Mouse (Mus musculus): ENCODE measurements around the gene Jagn1. TPM values are rescaled to one million over a fixed set of nuclear protein-coding genes. Genes with fewer than 3 reads are reported as not detected.

Jagn1 gene
- polyA plus RNA-seq, 1 experiment from 2014 or later, result 89.7 TPM

DNA sequence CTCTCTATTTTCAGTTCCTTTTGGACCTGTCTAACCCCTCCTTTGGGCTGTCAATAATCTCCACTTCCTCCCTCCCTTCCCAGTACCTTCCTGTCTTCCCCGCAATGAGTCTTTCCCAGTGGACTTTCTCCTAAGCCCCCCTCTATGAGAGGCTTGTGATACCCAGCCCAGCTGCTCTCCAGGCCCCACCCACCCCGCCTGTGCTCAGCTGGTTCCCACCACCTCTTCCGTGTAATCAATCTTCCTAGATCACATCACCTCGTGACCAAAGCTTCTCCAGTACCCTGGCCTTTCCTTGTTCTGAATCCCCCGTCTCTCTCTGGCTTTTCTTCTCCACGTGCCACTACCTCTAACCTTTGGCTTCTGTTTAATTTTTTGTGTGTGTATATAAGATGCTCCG is 35.0 kb downstream of the Jagn1 start:
- H3K27ac ChIP-seq (ENCODE audit: low read length), result no peak overlapping the region
- H3K27me3 ChIP-seq (replicated peaks; ENCODE audit: control insufficient read depth, insufficient read depth, low read length), result peaks cover 6% of the 10 kb centered on the region; the same call in 1 of the 2 replicates
- peaks cover 16% of the 10 kb centered on the region for H3K4me1 ChIP-seq (ENCODE audit: control insufficient read depth, insufficient read depth, low read length)
- ATAC-seq, result no peak
- no peak overlapping the region for H3K4me2 ChIP-seq (ENCODE audit: low read depth, low read length)
- no peak overlapping the region for H3K4me3 ChIP-seq (ENCODE audit: low read length)
- 0 out of 2 replicates have a peak, but pooled peaks cover 2% of the 10 kb centered on the region for H3K36me3 ChIP-seq (ENCODE audit: control insufficient read depth, insufficient read depth, low read length)
- no peak overlapping the region for H3K9ac ChIP-seq (ENCODE audit: low read depth, low read length)
- no peaks in the 10 kb centered on the region for H3K9me3 ChIP-seq (ENCODE audit: control insufficient read depth, low read length)
- WGBS, result 24% methylated on average over 7 of the region's 7 CpGs

DNA sequence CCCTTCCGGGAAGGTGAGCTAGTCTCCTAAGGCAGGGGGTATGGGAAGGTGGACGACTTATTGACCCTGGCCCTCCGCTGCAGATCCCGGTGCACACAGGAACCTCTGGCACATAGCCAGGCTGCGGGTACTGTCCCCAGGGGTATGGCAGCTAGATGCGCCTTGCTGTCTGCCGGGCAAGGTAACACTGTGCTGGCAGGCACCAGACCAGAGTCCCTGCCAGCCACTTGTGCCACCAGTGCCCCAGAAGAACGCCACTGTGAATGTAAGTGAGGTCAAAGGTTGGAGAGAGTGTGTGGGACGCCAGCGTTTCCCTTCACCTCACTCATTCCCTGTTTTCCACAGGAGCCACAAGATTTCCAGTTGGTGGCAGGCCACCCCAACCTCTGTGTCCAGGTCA is 36.5 kb downstream of the Jagn1 start:
- Histone ChIP-seq H3K36me3 (ENCODE audit: control insufficient read depth, insufficient read depth, low read length) (0 out of 2 replicates have a peak, but pooled peaks cover 2% of the 10 kb centered on the region), H3K9ac (ENCODE audit: low read depth, low read length) (no peak overlapping the region), H3K9me3 (ENCODE audit: control insufficient read depth, low read length) (no peaks in the 10 kb centered on the region), H3K27ac (ENCODE audit: low read length) (no peak overlapping the region), H3K4me1 (ENCODE audit: control insufficient read depth, insufficient read depth, low read length) (peaks cover 15% of the 10 kb centered on the region; the same call in 1 of the 2 replicates), H3K4me3 (ENCODE audit: low read length) (no peak overlapping the region), H3K4me2 (ENCODE audit: low read depth, low read length) (no peak overlapping the region), H3K27me3 (replicated peaks; ENCODE audit: control insufficient read depth, insufficient read depth, low read length) (peaks cover 6% of the 10 kb centered on the region; the same call in 1 of the 2 replicates)
- 82% methylated on average over 10 of the region's 10 CpGs for WGBS
- no peak for ATAC-seq

- H3K4me3 ChIP-seq (ENCODE audit: low read length), result no peak overlapping the region
- no peak for ATAC-seq
- H3K27ac ChIP-seq (ENCODE audit: low read length), result no peak overlapping the region
Observed at GRCm38 (mm10) chr6:113480555-113481373, 38.4 kb downstream of the Jagn1 start.

DNA sequence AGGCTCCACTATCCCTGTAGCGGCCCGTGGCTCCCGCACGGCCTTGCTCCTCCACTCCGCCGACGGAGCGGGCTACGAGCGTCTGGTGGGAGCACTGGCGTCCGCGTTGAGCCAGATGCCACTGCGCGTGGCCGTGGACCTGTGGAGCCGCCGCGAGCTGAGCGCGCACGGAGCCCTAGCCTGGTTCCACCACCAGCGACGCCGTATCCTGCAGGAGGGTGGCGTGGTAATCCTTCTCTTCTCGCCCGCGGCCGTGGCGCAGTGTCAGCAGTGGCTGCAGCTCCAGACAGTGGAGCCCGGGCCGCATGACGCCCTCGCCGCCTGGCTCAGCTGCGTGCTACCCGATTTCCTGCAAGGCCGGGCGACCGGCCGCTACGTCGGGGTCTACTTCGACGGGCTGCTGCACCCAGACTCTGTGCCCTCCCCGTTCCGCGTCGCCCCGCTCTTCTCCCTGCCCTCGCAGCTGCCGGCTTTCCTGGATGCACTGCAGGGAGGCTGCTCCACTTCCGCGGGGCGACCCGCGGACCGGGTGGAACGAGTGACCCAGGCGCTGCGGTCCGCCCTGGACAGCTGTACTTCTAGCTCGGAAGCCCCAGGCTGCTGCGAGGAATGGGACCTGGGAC is 40.2 kb downstream of the Jagn1 start:
- peak; percentile 64 for ATAC-seq
- H3K9ac ChIP-seq (ENCODE audit: low read depth, low read length), result peak overlapping the region; percentile 77
- H3K4me1 ChIP-seq (ENCODE audit: control insufficient read depth, insufficient read depth, low read length), result peaks cover 16% of the 10 kb centered on the region
- peak overlapping the region; percentile 90 for H3K27ac ChIP-seq (ENCODE audit: low read length)
- no peaks in the 10 kb centered on the region for H3K9me3 ChIP-seq (ENCODE audit: control insufficient read depth, low read length)
- peak overlapping the region; percentile 57 for H3K4me3 ChIP-seq (ENCODE audit: low read length)
- WGBS, result 3% methylated on average over 65 of the region's 65 CpGs
- peak overlapping the region; percentile 81 for H3K4me2 ChIP-seq (ENCODE audit: low read depth, low read length)
- H3K36me3 ChIP-seq (ENCODE audit: control insufficient read depth, insufficient read depth, low read length), result 0 out of 2 replicates have a peak, but pooled peaks cover 2% of the 10 kb centered on the region
- H3K27me3 ChIP-seq (replicated peaks; ENCODE audit: control insufficient read depth, insufficient read depth, low read length), result peaks cover 6% of the 10 kb centered on the region; the same call in 1 of the 2 replicates

More at GRCm38 (mm10) chr6:113480555-113481373, 38.4 kb downstream of the Jagn1 start:
- no peak overlapping the region; the same call in 1 of the 2 replicates for H3K9ac ChIP-seq (ENCODE audit: low read depth, low read length)
- H3K36me3 ChIP-seq (ENCODE audit: control insufficient read depth, insufficient read depth, low read length), result 0 out of 2 replicates have a peak, but pooled peaks cover 2% of the 10 kb centered on the region
- H3K4me2 ChIP-seq (ENCODE audit: low read depth, low read length), result no peak overlapping the region
- WGBS, result 64% methylated on average over 18 of the region's 18 CpGs
- peaks cover 6% of the 10 kb centered on the region; the same call in 1 of the 2 replicates for H3K27me3 ChIP-seq (replicated peaks; ENCODE audit: control insufficient read depth, insufficient read depth, low read length)
- H3K4me1 ChIP-seq (ENCODE audit: control insufficient read depth, insufficient read depth, low read length), result peaks cover 15% of the 10 kb centered on the region; the same call in 1 of the 2 replicates
- H3K9me3 ChIP-seq (ENCODE audit: control insufficient read depth, low read length), result no peaks in the 10 kb centered on the region

DNA sequence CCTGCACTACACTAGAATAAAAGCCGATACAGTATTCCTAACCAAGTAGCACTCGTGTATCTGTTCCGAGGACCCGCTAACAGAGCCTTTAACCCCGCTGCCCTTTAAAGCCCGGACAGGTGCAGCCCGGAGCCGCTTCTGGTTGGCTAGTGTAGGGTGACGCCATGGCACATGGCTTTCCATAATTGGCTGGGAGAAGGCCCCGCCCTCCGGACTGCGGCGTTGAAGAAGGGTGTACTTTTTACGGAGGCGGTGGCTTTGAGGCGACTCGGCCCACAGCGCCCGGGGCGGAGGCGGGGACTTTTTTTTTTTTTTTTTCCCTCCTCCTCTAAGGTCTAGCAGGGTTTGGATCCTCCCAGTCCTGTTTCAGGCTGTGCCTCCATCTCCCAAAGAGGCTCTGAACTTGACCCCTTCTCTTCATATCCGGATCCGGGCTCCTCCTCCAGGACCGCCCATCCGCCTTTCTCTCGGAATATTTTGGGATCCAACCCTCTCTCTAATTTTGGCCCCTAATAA is 40.8 kb downstream of the Jagn1 start, which contains the start of gene Creld1:
Gene Creld1 (plus strand): TSS at position 198 of the 516 bp plus-strand sequence.
- ATAC-seq, result peak; percentile 97
- Histone ChIP-seq H3K9ac (ENCODE audit: low read depth, low read length) (peak within 1 kb of the TSS; percentile 77), H3K4me3 (ENCODE audit: low read length) (peak within 1 kb of the TSS; percentile 57), H3K27ac (ENCODE audit: low read length) (peak within 1 kb of the TSS; percentile 90), H3K27me3 (replicated peaks; ENCODE audit: control insufficient read depth, insufficient read depth, low read length) (peaks cover 6% of the 10 kb centered on the region; the same call in 1 of the 2 replicates), H3K4me2 (ENCODE audit: low read depth, low read length) (peak within 1 kb of the TSS; percentile 81), H3K36me3 (ENCODE audit: control insufficient read depth, insufficient read depth, low read length) (peaks cover 2% of the 10 kb centered on the region; the same call in 1 of the 2 replicates), H3K9me3 (ENCODE audit: control insufficient read depth, low read length) (no peaks in the 10 kb centered on the region), H3K4me1 (ENCODE audit: control insufficient read depth, insufficient read depth, low read length) (peaks cover 16% of the 10 kb centered on the region)
- WGBS, result 0% methylated on average over 26 of the region's 26 CpGs

GRCm38 (mm10) chr6:113483729-113484128 is 41.4 kb downstream of the Jagn1 start:
- Histone ChIP-seq H3K9ac (ENCODE audit: low read depth, low read length) (peak overlapping the region; percentile 77), H3K9me3 (ENCODE audit: control insufficient read depth, low read length) (no peaks in the 10 kb centered on the region), H3K4me3 (ENCODE audit: low read length) (peak overlapping the region; percentile 57), H3K4me2 (ENCODE audit: low read depth, low read length) (peak overlapping the region; percentile 81), H3K36me3 (ENCODE audit: control insufficient read depth, insufficient read depth, low read length) (peaks cover 2% of the 10 kb centered on the region; the same call in 1 of the 2 replicates), H3K27ac (ENCODE audit: low read length) (peak overlapping the region; percentile 76), H3K4me1 (ENCODE audit: control insufficient read depth, insufficient read depth, low read length) (peaks cover 16% of the 10 kb centered on the region), H3K27me3 (replicated peaks; ENCODE audit: control insufficient read depth, insufficient read depth, low read length) (peaks cover 6% of the 10 kb centered on the region; the same call in 1 of the 2 replicates)
- 6% methylated on average over 10 of the region's 10 CpGs for WGBS
- ATAC-seq, result peak; percentile 14

DNA sequence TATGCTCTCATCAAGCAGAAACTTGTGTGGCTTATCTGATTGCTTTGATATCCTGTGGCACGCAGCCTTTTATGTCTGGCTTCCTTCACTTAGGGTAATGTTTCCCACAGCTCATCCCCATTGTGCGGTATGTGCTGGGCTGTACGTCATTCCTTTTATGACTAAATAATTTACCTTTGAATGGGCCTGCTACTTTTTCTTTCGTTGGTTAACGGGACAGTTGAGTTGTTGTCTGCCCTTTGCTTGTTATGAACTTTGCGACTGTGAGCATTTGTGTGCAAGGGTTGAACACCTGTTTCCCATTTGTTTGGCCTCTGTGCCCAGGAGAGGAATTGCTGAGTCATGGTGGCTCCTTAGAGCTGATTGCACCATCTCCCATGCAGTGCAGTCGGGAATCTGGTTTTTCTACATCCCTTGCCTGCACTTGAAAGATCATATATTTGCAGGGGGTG is 44.8 kb downstream of the Jagn1 start:
- Histone ChIP-seq H3K27ac (ENCODE audit: low read length) (no peak overlapping the region), H3K9ac (ENCODE audit: low read depth, low read length) (no peak overlapping the region), H3K36me3 (ENCODE audit: control insufficient read depth, insufficient read depth, low read length) (no peaks in the 10 kb centered on the region; the same call in 1 of the 2 replicates), H3K4me2 (ENCODE audit: low read depth, low read length) (no peak overlapping the region), H3K4me3 (ENCODE audit: low read length) (no peak overlapping the region), H3K4me1 (ENCODE audit: control insufficient read depth, insufficient read depth, low read length) (peaks cover 10% of the 10 kb centered on the region), H3K27me3 (replicated peaks; ENCODE audit: control insufficient read depth, insufficient read depth, low read length) (no peaks in the 10 kb centered on the region), H3K9me3 (ENCODE audit: control insufficient read depth, low read length) (no peaks in the 10 kb centered on the region)
- ATAC-seq, result no peak
- WGBS, result 47% methylated on average over 7 of the region's 7 CpGs

GRCm38 (mm10) chr6:113489410-113489809 is 47.0 kb downstream of the Jagn1 start:
- Histone ChIP-seq H3K9me3 (ENCODE audit: control insufficient read depth, low read length) (no peaks in the 10 kb centered on the region), H3K27me3 (replicated peaks; ENCODE audit: control insufficient read depth, insufficient read depth, low read length) (no peaks in the 10 kb centered on the region; the same call in 1 of the 2 replicates), H3K4me2 (ENCODE audit: low read depth, low read length) (no peak overlapping the region), H3K4me3 (ENCODE audit: low read length) (no peak overlapping the region), H3K9ac (ENCODE audit: low read depth, low read length) (no peak overlapping the region), H3K36me3 (ENCODE audit: control insufficient read depth, insufficient read depth, low read length) (no peaks in the 10 kb centered on the region; the same call in 1 of the 2 replicates), H3K27ac (ENCODE audit: low read length) (no peak overlapping the region), H3K4me1 (ENCODE audit: control insufficient read depth, insufficient read depth, low read length) (peaks cover 11% of the 10 kb centered on the region)
- no peak for ATAC-seq
- 97% methylated on average over 14 of the region's 14 CpGs for WGBS

Measured in intestine, embryonic 16.5 days (tissue).